Mouse (Mus musculus) limb, embryonic 12.5 days (tissue): ENCODE measurements around the gene Polr3e. TPM values are rescaled to one million over a fixed set of nuclear protein-coding genes. Genes with fewer than 3 reads are reported as not detected.

Source experiments
- ATAC-seq: fragments of 200-750 bp; cut with Nextera tagmentation; 2 replicates; pipeline ENCODE4 v1.8.0; 2017; ENCODE audit warnings: low read depth, moderate TSS enrichment; ENCODE audit not compliant: insufficient number of reproducible peaks, insufficient read depth, low FRiP score, low TSS enrichment
- H3K27ac ChIP-seq: fragments of 300-500 bp; sonication (generic); 2 replicates; pipeline ENCODE4 v1.5.1; 2016; ENCODE audit warnings: mild to moderate bottlenecking, moderate library complexity
- H3K27me3 ChIP-seq: fragments of 300-500 bp; sonication (generic); 2 replicates; pipeline ENCODE4 v1.6.1; 2016; ENCODE audit warnings: mild to moderate bottlenecking, moderate library complexity
- H3K36me3 ChIP-seq: fragments of 300-500 bp; sonication (generic); 2 replicates; pipeline ENCODE4 v1.6.1; 2016; ENCODE audit warnings: mild to moderate bottlenecking, moderate library complexity
- H3K4me1 ChIP-seq: fragments of 300-500 bp; sonication (generic); replicated peaks from 2 replicates; pipeline ENCODE4 v1.6.1; 2016
- H3K4me2 ChIP-seq: fragments of 300-500 bp; sonication (generic); 2 replicates; pipeline ENCODE4 v1.6.1; 2016; ENCODE audit warnings: mild to moderate bottlenecking, moderate library complexity
- H3K4me3 ChIP-seq: fragments of 300-500 bp; sonication (generic); replicated peaks from 2 replicates; pipeline ENCODE4 v1.5.1; 2016; ENCODE audit warnings: mild to moderate bottlenecking
- H3K9ac ChIP-seq: fragments of 300-500 bp; sonication (generic); replicated peaks from 2 replicates; pipeline ENCODE4 v1.6.1; 2016; ENCODE audit warnings: mild to moderate bottlenecking, moderate library complexity
- H3K9me3 ChIP-seq: fragments of 300-500 bp; sonication (generic); 2 replicates; pipeline ENCODE4 v1.6.1; 2016; ENCODE audit warnings: mild to moderate bottlenecking, moderate library complexity
- WGBS: fragments of 180-500 bp; shearing (Covaris S2); methylation state at CpG from one replicate; pipeline ENCODE4 v1.1.7; 2016; 5-methylcytosine and 5-hydroxymethylcytosine counted together
- polyA plus RNA-seq: library from polyadenylated mRNA; unstranded; fragments of >200 nt; fragmentation: Nextera tagmentation; extraction: Ambion mirVana; gene quantifications from 2 replicates; pipeline ENCODE4 v1.2.1, GENCODE M21; 2016

The Polr3e gene
- polyA plus RNA-seq, 1 experiment from 2014 or later: 45.0 TPM

DNA sequence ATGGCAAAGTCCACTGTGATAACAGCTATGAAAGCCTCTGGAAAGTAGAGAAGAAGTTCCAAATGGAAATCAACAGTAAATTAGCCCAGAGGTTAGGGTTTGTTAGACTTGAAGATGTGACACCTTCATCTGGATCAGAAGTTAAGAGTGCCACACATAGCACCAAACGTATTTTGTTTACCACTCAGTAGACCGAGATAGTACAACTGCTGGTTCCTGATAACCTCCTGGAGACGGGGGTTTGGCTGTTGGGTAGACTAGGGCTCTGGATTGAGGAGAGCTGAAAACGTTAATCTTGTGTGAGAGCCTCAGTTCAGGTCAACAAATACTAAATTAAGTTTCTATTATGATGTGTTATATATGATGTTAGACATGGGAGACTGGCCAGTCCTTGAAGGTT, 62.5 kb downstream of the Polr3e start:
- 86% methylated on average over 4 of the region's 4 CpGs for WGBS
- no peak overlapping the region for H3K27ac ChIP-seq
- H3K4me3 ChIP-seq: no peak overlapping the region
- H3K4me1 ChIP-seq: peaks cover 18% of the 10 kb centered on the region
- H3K9me3 ChIP-seq: no peaks in the 10 kb centered on the region
- H3K36me3 ChIP-seq: no peaks in the 10 kb centered on the region
- ATAC-seq: no peak
- peak overlapping the region; percentile 80 for H3K4me2 ChIP-seq
- no peaks in the 10 kb centered on the region for H3K27me3 ChIP-seq
- no peak overlapping the region for H3K9ac ChIP-seq

DNA sequence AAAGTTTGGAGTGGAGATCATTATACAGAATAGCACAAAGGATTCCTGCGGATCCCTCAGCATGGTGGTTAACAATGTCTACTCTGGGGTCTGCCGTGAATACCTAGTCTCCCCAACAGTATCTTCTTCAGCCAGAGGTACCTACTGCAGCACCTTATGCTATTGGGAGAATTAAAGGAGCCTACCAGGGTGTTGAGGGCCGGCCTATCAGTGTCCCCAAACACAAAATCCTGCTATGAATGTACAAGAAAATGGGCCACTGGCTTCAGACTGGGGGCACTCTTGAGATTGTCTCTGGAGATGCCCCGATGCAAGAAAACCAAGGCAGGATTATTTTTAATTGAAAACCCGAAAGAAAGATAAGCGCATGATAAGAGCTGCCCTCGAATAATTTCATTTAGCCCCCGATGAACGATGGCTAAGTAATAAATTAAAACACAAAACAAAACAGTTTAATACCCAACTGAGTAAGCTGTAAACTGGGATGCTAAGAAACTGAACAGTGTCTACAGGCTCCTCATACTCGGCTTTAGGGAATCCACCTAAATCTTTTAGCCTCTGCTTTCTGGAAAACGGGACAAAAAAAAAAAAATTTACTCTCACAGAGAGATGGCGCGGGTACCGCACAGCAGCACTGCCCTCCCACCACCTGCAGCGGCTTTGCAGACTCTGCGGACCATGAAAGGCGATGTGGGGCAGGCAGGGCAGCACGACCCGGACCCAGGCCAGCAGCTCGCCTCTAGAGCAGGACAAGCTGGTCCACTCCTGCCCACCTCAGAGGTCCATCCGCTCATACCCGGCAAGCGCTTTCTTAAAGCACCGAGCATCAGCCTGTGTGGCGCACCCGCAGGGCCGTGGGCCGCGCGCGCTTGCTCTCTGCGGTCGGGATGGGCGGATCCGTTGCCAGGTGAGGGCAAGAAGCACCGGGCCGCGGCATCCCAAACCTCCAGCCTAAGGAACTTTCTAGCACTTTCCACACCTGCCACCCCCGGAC, 63.7 kb downstream of the Polr3e start:
- H3K4me3 ChIP-seq: peak overlapping the region; percentile 95
- no peaks in the 10 kb centered on the region for H3K9me3 ChIP-seq
- H3K27ac ChIP-seq: peak overlapping the region; percentile 84
- H3K36me3 ChIP-seq: no peaks in the 10 kb centered on the region
- 6% methylated on average over 39 of the region's 39 CpGs for WGBS
- peaks cover 18% of the 10 kb centered on the region for H3K4me1 ChIP-seq
- H3K27me3 ChIP-seq: no peaks in the 10 kb centered on the region
- peak overlapping the region; percentile 83 for H3K9ac ChIP-seq
- H3K4me2 ChIP-seq: peak overlapping the region; percentile 80
- ATAC-seq: peak; percentile 58

DNA sequence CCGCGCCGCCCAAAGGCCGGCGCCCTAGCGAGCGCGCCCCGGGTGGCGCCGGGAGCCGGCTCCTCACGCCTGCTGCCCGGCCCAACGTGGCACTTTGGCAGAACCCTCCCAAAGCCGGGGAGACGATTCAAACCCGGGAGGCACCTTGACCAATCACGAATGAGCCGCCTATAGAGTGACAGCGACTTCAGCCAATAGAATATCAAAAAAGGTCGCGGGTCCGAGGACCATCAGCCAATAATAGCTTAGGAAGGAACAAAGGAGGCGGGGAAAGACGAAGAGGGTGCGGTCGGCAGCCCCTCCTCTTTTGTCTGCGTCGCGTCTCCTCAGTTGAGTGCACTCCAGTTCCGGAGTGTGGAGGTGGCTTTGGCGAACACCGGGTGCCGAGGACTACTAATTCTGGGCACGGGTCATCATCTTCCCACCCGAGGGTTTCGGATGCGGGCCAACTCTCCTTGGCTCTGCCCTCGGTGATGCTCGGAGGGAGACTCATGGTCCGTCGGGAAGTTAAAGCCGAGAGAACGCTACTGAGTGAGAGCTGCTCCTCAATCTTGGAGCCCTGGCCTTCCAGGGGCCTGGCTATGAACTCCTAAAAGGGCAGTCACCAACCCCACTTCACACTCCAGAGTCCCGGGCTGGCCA, 64.8 kb downstream of the Polr3e start, which contains the start of the genes Cdr2 and Mfsd13b:
Gene Cdr2 (minus strand): TSS at position 113 of the 642 bp plus-strand sequence.
Gene Mfsd13b (plus strand): TSS at position 310 of the 642 bp plus-strand sequence.
- ATAC-seq: peak; percentile 93
- H3K4me3 ChIP-seq: peak within 1 kb of the TSS; percentile 95
- under 1% methylated on average over 46 of the region's 46 CpGs for WGBS
- peak within 1 kb of the TSS; percentile 80 for H3K4me2 ChIP-seq
- H3K9me3 ChIP-seq: no peaks in the 10 kb centered on the region
- H3K4me1 ChIP-seq: peaks cover 12% of the 10 kb centered on the region
- no peaks in the 10 kb centered on the region for H3K36me3 ChIP-seq
- H3K9ac ChIP-seq: peak within 1 kb of the TSS; percentile 83
- H3K27me3 ChIP-seq: no peaks in the 10 kb centered on the region
- H3K27ac ChIP-seq: peak within 1 kb of the TSS; percentile 84

DNA sequence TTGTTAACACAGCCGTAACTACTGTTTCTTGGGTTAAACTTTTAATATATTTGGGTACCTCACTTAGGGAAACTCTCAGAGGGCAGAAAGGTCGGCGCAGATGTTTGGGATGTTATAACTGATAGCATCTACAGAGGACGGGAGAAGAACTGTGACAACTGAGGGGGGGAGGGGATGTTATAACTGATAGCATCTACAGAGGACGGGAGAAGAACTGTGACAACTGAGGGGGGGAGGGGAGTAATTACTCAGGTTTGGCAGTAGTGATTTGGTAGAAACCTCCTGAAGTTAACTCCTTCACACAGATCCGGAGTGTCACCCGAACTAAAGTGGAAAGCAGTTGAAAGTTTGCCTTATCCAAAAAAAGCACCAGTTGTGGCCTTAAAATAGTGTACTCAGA, 65.4 kb downstream of the Polr3e start:
- Histone ChIP-seq H3K9ac (peak overlapping the region; percentile 66), H3K9me3 (no peaks in the 10 kb centered on the region), H3K36me3 (no peaks in the 10 kb centered on the region), H3K4me1 (peaks cover 10% of the 10 kb centered on the region), H3K4me2 (peak overlapping the region; percentile 80), H3K27ac (peak overlapping the region; percentile 72), H3K27me3 (no peaks in the 10 kb centered on the region), H3K4me3 (peak overlapping the region; percentile 95)
- WGBS: 10% methylated on average over 7 of the region's 7 CpGs
- ATAC-seq: no peak

DNA sequence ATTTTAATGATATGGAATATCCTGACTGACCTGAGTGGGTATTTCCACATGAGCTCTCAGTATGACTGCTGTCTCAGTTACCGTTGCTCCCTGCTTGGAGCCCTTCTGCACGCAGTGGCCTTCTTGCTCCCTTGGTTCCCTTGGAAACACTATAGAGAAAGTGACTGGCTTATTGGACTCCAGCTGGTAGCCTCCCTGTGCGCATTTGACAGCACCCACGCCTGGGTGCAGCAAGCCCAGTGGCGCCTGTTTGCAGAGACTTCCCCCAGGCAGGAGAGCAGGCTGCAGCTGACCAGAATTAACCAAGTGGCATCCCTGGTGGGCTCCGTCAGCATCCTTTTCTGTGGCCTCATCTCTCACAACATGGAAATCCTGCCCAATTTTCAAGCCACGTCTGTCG, 73.6 kb downstream of the Polr3e start:
- no peak for ATAC-seq
- Histone ChIP-seq H3K4me3 (no peak overlapping the region), H3K27ac (no peak overlapping the region), H3K9ac (no peak overlapping the region), H3K4me2 (no peak overlapping the region), H3K9me3 (no peaks in the 10 kb centered on the region), H3K27me3 (no peaks in the 10 kb centered on the region), H3K4me1 (no peaks in the 10 kb centered on the region), H3K36me3 (no peaks in the 10 kb centered on the region)
- 77% methylated on average over 8 of the region's 8 CpGs for WGBS

Other genes with a start within 250 kb of the Polr3e start
- 0.37 and 0.49 TPM in 2 replicates for gene Pdzd9, start 247.4 kb upstream of the Polr3e start, polyA plus RNA-seq
- 15.9 and 18.2 TPM in 2 replicates for gene Mosmo, start 240.1 kb upstream of the Polr3e start, polyA plus RNA-seq
- gene Vwa3a, start 178.4 kb upstream of the Polr3e start, polyA plus RNA-seq: 0.24 and 0.28 TPM in 2 replicates
- not detected in 2 replicates for gene Gm5737, start 105.4 kb upstream of the Polr3e start, polyA plus RNA-seq
- 31.5 and 31.8 TPM in 2 replicates for gene Eef2k, start 74.9 kb upstream of the Polr3e start, polyA plus RNA-seq
- 15.8 and 16.0 TPM in 2 replicates for gene Cdr2, start 64.6 kb downstream of the Polr3e start, polyA plus RNA-seq
- gene Mfsd13b, start 64.8 kb downstream of the Polr3e start, polyA plus RNA-seq: 0.12 and 0.18 TPM in 2 replicates
- gene Mettl9, start 116.7 kb downstream of the Polr3e start, polyA plus RNA-seq: 309 and 334 TPM in 2 replicates
- 0.79 and 1.3 TPM in 2 replicates for gene Igsf6, start 156.8 kb downstream of the Polr3e start, polyA plus RNA-seq
- gene Otoa, start 163.9 kb downstream of the Polr3e start, polyA plus RNA-seq: 0.36 TPM in 1 of 2 replicates, not detected in the other